Mouse (Mus musculus) bone marrow, adult 2 months (tissue): ENCODE data around the gene Glipr2.

Source experiments
- CTCF ChIP-seq: fragments of 200-500 bp; IDR thresholded peaks from 2 replicates; pipeline ENCODE4 v1.5.1; 2011; ENCODE audit warnings: low read length, control low read depth; ENCODE audit not compliant: control insufficient read depth, insufficient read depth
- POLR2A ChIP-seq: fragments of 200-500 bp; IDR thresholded peaks from 2 replicates; pipeline ENCODE4 v1.6.1; 2011; ENCODE audit warnings: low read depth, mild to moderate bottlenecking, control low read depth, low read length, borderline replicate concordance; ENCODE audit not compliant: control insufficient read depth

DNA sequence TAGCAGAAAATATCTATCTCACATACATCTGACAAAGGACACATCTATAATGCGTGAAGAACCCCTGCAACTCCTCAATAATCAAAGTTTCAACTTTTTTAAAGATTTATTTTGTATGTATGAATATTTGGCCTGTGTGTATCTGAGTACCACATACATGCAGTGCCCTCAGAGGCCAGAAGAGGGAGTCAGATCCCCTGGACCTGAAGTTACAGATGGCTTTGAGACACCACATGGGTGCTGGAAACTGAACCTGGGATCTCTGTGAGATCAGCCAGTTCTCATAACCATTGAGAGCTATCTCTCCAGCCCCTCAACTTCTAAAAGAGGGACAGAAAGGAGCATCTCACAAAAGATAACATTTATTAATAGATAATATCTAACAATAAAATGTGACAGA is 36.6 kb upstream of the Glipr2 start:
- no peak for TF ChIP-seq CTCF
- TF ChIP-seq POLR2A = no peak
